Mouse (Mus musculus) midbrain, embryonic 16.5 days (tissue): Measurements from ENCODE around the gene Magi2. TPM values are rescaled to one million over a fixed set of nuclear protein-coding genes. Genes with fewer than 3 reads are reported as not detected.

Source experiments
- ATAC-seq: fragments of 200-750 bp; cut with Nextera tagmentation; 2 replicates; pipeline ENCODE4 v1.8.0; 2017; ENCODE audit warnings: moderate TSS enrichment
- H3K27ac ChIP-seq: fragments of 300-500 bp; sonication (generic); 2 replicates; pipeline ENCODE4 v1.5.1; 2014; ENCODE audit warnings: mild to moderate bottlenecking, low read length, mixed read lengths
- H3K27me3 ChIP-seq: fragments of 300-500 bp; sonication (generic); 2 replicates; pipeline ENCODE4 v1.6.1; 2014; ENCODE audit warnings: low read depth, low read length, mixed read lengths; ENCODE audit not compliant: control insufficient read depth, insufficient read depth
- H3K36me3 ChIP-seq: fragments of 300-500 bp; sonication (generic); 2 replicates; pipeline ENCODE4 v1.6.1; 2014; ENCODE audit warnings: mild to moderate bottlenecking, low read length, moderate library complexity, mixed read lengths; ENCODE audit not compliant: control insufficient read depth, insufficient read depth
- H3K4me1 ChIP-seq: fragments of 300-500 bp; sonication (generic); 2 replicates; pipeline ENCODE4 v1.6.1; 2014; ENCODE audit warnings: mild to moderate bottlenecking, low read length, mixed read lengths; ENCODE audit not compliant: control insufficient read depth, insufficient read depth
- H3K4me2 ChIP-seq: fragments of 300-500 bp; sonication (generic); 2 replicates; pipeline ENCODE4 v1.6.1; 2014; ENCODE audit warnings: mild to moderate bottlenecking, low read length, mixed read lengths
- H3K4me3 ChIP-seq: fragments of 300-500 bp; sonication (generic); 2 replicates; pipeline ENCODE4 v1.5.1; 2014; ENCODE audit warnings: low read depth, mild to moderate bottlenecking, low read length, moderate library complexity, mixed read lengths
- H3K9ac ChIP-seq: fragments of 300-500 bp; sonication (generic); 2 replicates; pipeline ENCODE4 v1.6.1; 2014; ENCODE audit warnings: low read depth, low read length, mixed read lengths
- H3K9me3 ChIP-seq: fragments of 300-500 bp; sonication (generic); replicated peaks from 2 replicates; pipeline ENCODE4 v1.6.1; 2014; ENCODE audit warnings: mild to moderate bottlenecking, low read length, mixed read lengths; ENCODE audit not compliant: control insufficient read depth, poor library complexity, severe bottlenecking
- WGBS: fragments of 180-500 bp; shearing (Covaris S2); extraction: QIAGEN DNeasy Blood & Tissue Kit; methylation state at CpG from one replicate; pipeline ENCODE4 v1.1.7; 2014; 5-methylcytosine and 5-hydroxymethylcytosine counted together
- polyA plus RNA-seq: library from polyadenylated mRNA; unstranded; fragments of >200 nt; fragmentation: Nextera tagmentation; extraction: Ambion mirVana; gene quantifications from 2 replicates; pipeline ENCODE4 v1.2.1, GENCODE M21; 2015

Gene Magi2
- polyA plus RNA-seq, 1 experiment from 2014 or later: 33.0 TPM

DNA sequence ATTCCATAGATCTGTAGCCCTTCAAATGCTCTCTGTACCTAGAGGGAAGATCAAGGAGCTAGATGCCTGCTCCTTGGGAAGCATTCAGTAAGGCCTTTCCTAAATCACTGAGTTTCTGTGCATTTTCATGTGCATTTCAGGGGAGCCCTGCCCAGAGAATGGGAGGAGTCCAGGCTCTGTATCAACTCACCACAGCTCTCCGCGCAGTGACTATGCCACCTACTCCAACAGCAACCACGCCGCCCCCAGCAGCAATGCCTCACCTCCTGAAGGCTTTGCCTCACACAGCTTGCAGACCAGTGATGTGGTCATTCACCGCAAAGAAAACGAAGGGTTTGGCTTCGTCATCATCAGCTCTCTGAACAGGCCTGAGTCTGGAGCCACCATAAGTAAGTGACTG, 1342.1 kb downstream of the Magi2 start:
- 97% methylated on average over 7 of the region's 7 CpGs for WGBS

DNA sequence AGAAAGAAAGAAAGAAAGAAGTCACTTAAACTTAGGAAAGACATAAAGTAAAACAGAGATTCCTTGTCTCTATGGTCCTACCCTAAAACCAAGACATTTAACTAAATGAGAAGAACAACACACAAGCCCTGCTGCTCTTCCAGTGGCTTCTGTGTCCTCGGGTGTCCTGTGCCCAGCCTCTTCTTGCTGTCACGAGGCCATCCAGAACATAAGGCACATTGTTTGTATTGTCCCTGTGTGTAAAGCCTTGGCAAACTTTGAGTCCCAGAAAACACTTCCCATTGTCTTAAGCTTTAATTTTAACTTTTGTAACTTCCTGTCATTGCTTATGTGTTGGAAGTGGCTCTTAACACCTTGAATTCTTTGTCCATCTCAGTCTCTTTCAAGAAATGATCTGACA, 1348.0 kb downstream of the Magi2 start:
- Histone ChIP-seq H3K4me2 (no peak overlapping the region), H3K9me3 (no peaks in the 10 kb centered on the region), H3K36me3 (peaks cover 7% of the 10 kb centered on the region), H3K27ac (no peak overlapping the region), H3K4me1 (no peaks in the 10 kb centered on the region), H3K4me3 (no peak overlapping the region), H3K9ac (no peak overlapping the region), H3K27me3 (no peaks in the 10 kb centered on the region)
- WGBS: 66% methylated on average over 2 of the region's 2 CpGs
- ATAC-seq: no peak

More for the DNA sequence above, 1342.1 kb downstream of the Magi2 start:
- H3K4me3 ChIP-seq: no peak overlapping the region
- H3K9me3 ChIP-seq: no peaks in the 10 kb centered on the region
- no peak for ATAC-seq
- peaks cover 12% of the 10 kb centered on the region for H3K36me3 ChIP-seq
- no peak overlapping the region for H3K27ac ChIP-seq
- H3K9ac ChIP-seq: no peak overlapping the region
- H3K4me2 ChIP-seq: no peak overlapping the region
- no peaks in the 10 kb centered on the region for H3K4me1 ChIP-seq
- H3K27me3 ChIP-seq: no peaks in the 10 kb centered on the region

GRCm38 (mm10) chr5:20575798-20576197, 1349.0 kb downstream of the Magi2 start:
- H3K27ac ChIP-seq: no peak overlapping the region
- 14% methylated on average over 3 of the region's 3 CpGs for WGBS
- no peak overlapping the region for H3K9ac ChIP-seq
- H3K27me3 ChIP-seq: no peaks in the 10 kb centered on the region
- H3K36me3 ChIP-seq: peaks cover 4% of the 10 kb centered on the region; the same call in 1 of the 2 replicates
- ATAC-seq: no peak
- H3K9me3 ChIP-seq: no peaks in the 10 kb centered on the region
- no peak overlapping the region for H3K4me2 ChIP-seq
- H3K4me3 ChIP-seq: no peak overlapping the region
- H3K4me1 ChIP-seq: no peaks in the 10 kb centered on the region

- Histone ChIP-seq H3K9ac (no peak overlapping the region), H3K9me3 (no peaks in the 10 kb centered on the region), H3K4me3 (no peak overlapping the region), H3K27me3 (no peaks in the 10 kb centered on the region), H3K27ac (no peak overlapping the region), H3K4me1 (no peaks in the 10 kb centered on the region), H3K4me2 (no peak overlapping the region), H3K36me3 (peaks cover 4% of the 10 kb centered on the region; the same call in 1 of the 2 replicates)
- no peak; the same call in 1 of the 2 replicates for ATAC-seq
Observed at GRCm38 (mm10) chr5:20576266-20576665, 1349.4 kb downstream of the Magi2 start.

DNA sequence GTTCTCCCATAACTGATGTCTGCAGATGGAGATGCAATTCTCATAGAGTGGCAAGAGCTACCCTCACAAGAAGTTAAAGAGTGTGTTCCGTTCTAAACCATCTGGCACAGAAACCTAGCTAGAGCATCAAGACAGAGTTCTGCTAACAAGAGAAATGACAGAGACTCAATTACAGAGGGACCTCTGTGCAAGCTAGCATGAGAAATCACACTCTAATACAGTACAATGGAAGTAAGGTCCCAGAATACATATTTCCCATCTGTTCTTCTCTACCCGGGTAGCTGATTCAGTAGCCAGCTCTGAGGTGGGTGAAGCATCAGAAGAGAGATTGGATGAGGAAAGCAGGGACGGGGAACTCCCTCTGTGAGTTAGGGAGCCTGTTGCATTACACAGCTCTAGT, 1351.8 kb downstream of the Magi2 start:
- Histone ChIP-seq H3K27ac (no peak overlapping the region), H3K4me1 (peaks cover 8% of the 10 kb centered on the region), H3K4me2 (no peak overlapping the region), H3K4me3 (no peak overlapping the region), H3K36me3 (no peaks in the 10 kb centered on the region), H3K9me3 (no peaks in the 10 kb centered on the region), H3K9ac (no peak overlapping the region), H3K27me3 (no peaks in the 10 kb centered on the region)
- ATAC-seq: no peak
- WGBS: 93% methylated on average over 3 of the region's 3 CpGs

GRCm38 (mm10) chr5:20580619-20581018, 1353.8 kb downstream of the Magi2 start:
- Histone ChIP-seq H3K4me3 (no peak overlapping the region), H3K9me3 (no peaks in the 10 kb centered on the region), H3K4me2 (no peak overlapping the region), H3K27me3 (no peaks in the 10 kb centered on the region), H3K4me1 (peaks cover 10% of the 10 kb centered on the region), H3K27ac (no peak overlapping the region), H3K36me3 (no peaks in the 10 kb centered on the region), H3K9ac (no peak overlapping the region)
- WGBS: 97% methylated on average over 4 of the region's 4 CpGs
- no peak for ATAC-seq

DNA sequence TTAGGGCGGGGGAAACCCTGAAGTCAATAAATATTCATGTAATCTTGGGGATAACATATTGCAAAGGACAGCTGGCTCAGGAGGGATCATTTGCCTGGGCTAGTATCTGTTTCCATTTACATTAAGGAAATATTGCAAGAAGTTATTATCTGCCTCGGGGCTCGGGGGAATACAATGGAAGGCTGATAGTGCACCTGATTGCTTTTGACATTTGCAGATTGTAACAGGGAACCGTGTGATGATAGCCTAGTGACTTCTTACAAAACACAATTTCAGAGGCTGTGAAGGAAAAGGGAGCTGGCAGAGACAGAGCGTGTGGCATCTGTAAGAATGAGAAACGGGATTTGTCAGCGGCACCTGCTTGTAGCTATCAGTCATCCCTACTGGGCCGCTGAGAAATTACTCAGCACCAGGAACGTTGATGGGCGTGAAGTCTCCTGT, 1356.2 kb downstream of the Magi2 start:
- Histone ChIP-seq H3K9me3 (no peaks in the 10 kb centered on the region), H3K4me2 (peak overlapping the region; percentile 35)
- peak; percentile 78 for ATAC-seq

GRCm38 (mm10) chr5:20583639-20584038, 1356.8 kb downstream of the Magi2 start:
- no peak for ATAC-seq
- no peak overlapping the region for H3K4me2 ChIP-seq
- H3K4me1 ChIP-seq: peaks cover 10% of the 10 kb centered on the region
- no peak overlapping the region for H3K9ac ChIP-seq
- WGBS: 78% methylated on average over 3 of the region's 3 CpGs
- no peak overlapping the region for H3K4me3 ChIP-seq
- no peak overlapping the region for H3K27ac ChIP-seq
- H3K27me3 ChIP-seq: no peaks in the 10 kb centered on the region
- no peaks in the 10 kb centered on the region for H3K36me3 ChIP-seq
- H3K9me3 ChIP-seq: no peaks in the 10 kb centered on the region

More for the DNA sequence above, 1356.2 kb downstream of the Magi2 start:
- no peak overlapping the region for H3K4me3 ChIP-seq
- H3K27ac ChIP-seq: no peak overlapping the region
- 24% methylated on average over 10 of the region's 10 CpGs for WGBS
- no peaks in the 10 kb centered on the region for H3K27me3 ChIP-seq
- H3K4me1 ChIP-seq: peaks cover 10% of the 10 kb centered on the region
- H3K9ac ChIP-seq: no peak overlapping the region
- H3K36me3 ChIP-seq: no peaks in the 10 kb centered on the region

DNA sequence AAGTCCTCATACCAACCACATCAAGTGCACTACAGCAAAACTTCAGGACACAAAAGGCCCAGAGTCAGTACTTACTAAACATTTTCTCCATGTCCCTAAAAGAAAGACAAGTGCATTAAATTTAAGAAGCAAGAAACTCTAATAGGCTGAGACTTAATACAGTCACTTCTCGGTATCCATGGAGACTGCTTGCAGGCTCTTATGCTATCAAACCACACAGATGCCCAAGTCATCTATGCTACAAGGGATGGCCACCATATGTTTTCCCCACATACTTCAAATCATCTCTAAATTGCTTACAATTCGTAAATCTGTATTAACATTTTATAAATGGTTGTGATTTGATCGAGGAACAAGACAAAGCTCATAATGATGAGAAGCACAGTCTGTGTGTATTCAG, 1357.9 kb downstream of the Magi2 start:
- H3K27ac ChIP-seq: no peak overlapping the region
- 77% methylated on average over 3 of the region's 3 CpGs for WGBS

More for the DNA sequence above, 1357.9 kb downstream of the Magi2 start:
- H3K9me3 ChIP-seq: no peaks in the 10 kb centered on the region
- no peaks in the 10 kb centered on the region for H3K27me3 ChIP-seq
- H3K36me3 ChIP-seq: no peaks in the 10 kb centered on the region
- H3K4me1 ChIP-seq: peaks cover 10% of the 10 kb centered on the region
- ATAC-seq: 0 out of 2 replicates have a peak, but pooled peaks have one; percentile 57
- H3K9ac ChIP-seq: no peak overlapping the region
- no peak overlapping the region for H3K4me3 ChIP-seq
- no peak overlapping the region for H3K4me2 ChIP-seq
